Mouse (Mus musculus): ENCODE measurements at regions not wholly inside any gene's neighbourhood (a gene's known extent, or its start where the extent isn't known, plus 50 kb on each side); places are given as distances from the start of the nearest gene placed in this dataset.

DNA sequence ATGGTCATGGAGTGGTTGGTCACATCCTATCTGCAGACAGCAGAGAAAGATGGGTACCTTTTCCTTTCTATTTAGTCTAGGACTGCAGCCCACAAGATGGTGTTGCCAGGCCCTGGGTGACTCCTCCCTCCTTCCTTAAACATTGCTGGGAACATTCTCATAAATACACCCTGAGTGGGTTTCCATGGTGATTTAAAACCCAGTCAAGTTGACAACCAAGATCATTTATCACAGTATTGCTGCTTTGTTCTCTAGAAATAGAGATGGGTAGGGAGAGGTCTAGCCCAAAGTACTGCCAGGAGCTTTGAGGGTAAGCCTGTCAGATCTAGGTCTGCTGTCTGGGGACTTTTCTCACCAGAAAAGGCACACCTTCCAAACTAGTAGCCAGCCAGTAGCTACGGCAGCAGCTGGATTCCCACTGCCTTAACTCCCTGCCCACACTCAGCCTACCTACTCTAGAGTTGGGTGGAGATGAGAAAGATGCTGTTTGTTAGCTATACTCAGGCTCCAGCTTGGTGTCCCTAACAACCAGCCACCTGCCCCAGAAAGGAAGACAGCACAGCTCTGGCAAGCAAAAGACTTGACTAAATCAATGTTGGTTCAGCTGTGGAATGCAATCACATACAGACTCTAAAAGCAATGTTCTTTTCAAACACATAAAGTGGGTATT is 470.4 kb upstream of the Ercc4 start:
- TF ChIP-seq CTCF (IDR thresholded peaks at IDR 0.05; ENCODE audit: low read depth, low read length) = no peak
- TF ChIP-seq POLR2AphosphoS5 (IDR thresholded peaks at IDR 0.05; ENCODE audit: insufficient replicate concordance, low read depth, low read length) = no peak
- no peak for TF ChIP-seq TAL1 (conservative IDR thresholded peaks at IDR 0.05; ENCODE audit: low read depth, low read length)
- TF ChIP-seq GATA1 (IDR thresholded peaks at IDR 0.05; ENCODE audit: borderline replicate concordance, low read length) = no peak
